Mouse (Mus musculus): Measurements from ENCODE around the gene Agpat3.
"Not testable (repeated sequence)": the region's sequence is repeated elsewhere in the genome, so short reads cannot be mapped to it uniquely, and the experiment has no call there.

The Agpat3 gene

DNA sequence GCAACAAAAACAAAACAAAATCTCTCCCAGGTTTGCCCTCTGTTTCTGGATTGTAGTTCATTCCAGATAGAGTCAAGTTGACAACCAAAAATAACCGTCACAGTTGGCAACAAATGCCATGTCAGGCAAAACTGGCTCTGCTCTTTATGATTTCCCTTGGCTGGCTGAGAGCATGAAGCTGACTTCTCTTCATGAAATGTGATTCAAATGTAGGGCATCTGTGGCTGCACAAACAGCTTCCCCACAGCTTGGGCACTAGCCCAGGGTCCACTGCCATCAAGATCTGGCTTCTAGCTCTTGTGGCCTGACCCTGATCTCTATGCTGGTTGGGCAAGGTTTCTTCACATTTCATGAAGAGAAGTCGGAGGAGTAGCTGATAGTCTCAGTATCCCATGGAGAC is 9.7 kb upstream of the Agpat3 start:
- DNase-seq (ENCODE audit: low spot score) = no peak

DNA sequence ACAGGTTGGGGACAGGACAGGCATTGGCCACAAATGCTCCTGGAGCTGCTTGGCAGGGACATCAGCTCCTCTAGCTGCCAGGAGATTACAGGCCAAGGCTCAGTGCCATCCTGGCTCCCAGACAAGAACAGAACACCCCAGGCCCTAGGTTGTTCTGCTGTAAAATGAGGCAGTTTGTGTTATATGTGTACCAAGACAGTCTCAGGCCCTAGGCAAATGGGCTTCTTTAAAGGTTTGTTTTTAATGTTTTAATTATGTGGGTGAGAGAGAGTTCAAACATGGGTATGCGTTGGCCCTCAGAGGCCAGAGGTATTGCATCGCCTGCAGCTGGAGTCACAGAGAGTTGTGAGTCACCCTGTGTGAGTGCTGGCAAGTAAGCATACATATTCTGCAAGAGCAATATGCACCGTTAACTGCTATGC is 8.0 kb upstream of the Agpat3 start:
- no peak for DNase-seq (ENCODE audit: low spot score)

- DNase-seq (ENCODE audit: low spot score) = not testable (repeated sequence)
These were observed 6.7 kb upstream of the Agpat3 start for GRCm38 (mm10) chr10:78358999-78359398.

GRCm38 (mm10) chr10:78358266-78358665 is 6.0 kb upstream of the Agpat3 start:
- no peak for DNase-seq (ENCODE audit: low spot score)

GRCm38 (mm10) chr10:78357742-78358141 is 5.5 kb upstream of the Agpat3 start:
- no peak for DNase-seq (ENCODE audit: low spot score)

- DNase-seq (ENCODE audit: low spot score) = no peak
These were observed 3.8 kb upstream of the Agpat3 start for GRCm38 (mm10) chr10:78355931-78356593.

GRCm38 (mm10) chr10:78353196-78353595 is 907 bp upstream of the Agpat3 start:
- no peak for DNase-seq (ENCODE audit: low spot score)

DNA sequence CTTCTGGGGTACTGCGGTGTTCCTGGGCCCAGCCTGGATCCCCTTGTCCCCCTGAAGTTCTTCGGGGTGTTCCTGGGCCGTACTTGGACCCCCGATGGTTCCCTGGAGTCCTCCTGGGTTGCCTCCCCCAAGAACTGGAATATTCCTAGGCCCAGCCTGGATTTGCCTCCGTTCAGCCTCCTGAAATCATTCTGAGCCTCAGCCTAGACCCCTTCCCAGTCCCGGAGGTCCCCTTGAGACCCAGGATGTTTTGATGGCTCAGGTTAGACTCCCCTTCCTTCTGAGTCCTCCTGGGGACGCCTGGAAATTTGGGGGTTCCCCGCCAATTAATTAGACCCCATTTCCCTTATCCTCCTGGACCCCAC is 359 bp upstream of the Agpat3 start:
- no peak for DNase-seq (ENCODE audit: low spot score)

DNA sequence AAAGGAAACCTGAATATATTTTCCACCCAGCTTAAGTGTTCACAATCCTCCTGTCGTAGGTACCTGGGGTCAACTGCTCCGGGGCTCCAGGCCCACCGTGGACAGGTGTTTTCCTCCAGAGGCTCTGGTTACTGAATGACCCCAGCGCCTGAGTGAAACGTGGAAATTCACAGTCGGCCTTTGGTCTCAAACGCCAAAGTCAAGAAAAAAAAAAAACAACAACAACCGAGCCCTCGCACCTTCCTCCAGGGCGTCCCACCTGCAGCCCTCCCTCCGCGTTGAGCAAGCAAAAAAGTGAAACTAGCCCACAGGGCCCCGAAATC is 764 bp downstream of the Agpat3 start:
- DNase-seq (ENCODE audit: low spot score) = no peak

DNA sequence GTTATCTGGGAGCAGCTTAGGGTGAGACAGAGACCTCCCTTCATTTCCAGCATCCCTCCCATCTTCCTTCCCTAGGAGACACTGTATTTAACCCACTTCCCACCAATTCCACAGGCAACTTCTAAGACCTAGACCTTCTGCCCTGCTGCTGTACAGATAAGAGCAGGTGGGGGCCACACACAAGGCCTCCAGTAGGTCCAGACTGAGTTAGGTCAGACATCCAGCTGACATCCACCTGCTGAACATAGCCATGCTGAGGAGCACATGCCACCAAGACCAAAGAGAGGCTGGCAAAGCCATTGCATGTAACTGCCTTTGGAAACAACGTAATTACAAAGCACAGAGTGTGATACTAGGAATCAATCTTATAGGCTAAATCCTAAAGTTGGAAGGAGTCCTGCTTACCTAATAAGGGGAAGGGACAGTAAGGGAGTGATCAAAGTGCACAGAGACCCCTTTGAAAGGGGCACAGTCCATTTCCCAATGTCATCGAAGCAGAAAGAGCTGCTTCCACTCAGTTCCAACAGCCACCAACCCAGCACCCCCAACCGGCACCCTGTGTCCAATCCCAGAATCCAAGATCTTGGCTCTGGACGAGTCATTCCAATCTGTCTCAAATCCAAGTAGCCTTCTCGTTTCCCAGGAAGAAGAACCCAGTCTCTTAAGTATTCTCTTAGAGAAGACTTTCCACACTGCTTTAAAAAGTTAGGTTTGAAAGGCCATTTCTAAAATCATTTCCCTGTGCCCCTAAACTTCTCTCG is 1.3 kb downstream of the Agpat3 start:
- DNase-seq (ENCODE audit: low spot score) = no peak

DNA sequence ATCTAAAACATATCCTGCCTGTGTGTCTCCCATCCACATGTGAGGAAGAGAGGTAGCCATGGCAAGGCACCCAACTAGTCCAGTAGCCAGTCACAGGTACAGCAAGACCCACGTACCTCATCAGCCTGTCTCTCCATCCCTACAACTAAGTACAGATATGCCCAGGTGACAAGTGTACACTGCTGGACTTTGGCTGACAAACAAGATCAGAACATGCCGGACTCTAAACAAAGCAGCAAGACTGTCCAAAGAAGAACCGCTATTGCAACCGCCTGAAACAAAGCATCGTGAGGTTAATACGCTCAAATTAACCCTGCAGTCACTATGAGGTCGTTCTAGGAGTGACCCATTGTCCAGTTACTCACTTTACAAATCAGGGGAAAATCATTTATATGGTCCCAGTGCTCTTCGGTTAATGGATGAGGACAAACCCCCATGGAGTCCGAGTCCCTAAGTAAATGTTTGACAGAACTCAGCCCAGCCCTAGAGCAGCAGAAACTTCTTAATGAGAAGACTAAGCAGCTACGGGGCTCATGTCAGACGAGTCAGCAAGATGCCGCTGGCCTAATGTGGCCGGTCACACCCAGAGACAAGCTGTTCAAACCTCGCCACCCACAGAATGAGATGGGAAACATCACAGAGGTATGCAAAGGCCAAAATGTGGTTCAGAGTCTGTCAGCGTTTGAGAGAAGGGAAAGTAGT is 2.7 kb downstream of the Agpat3 start:
- DNase-seq (ENCODE audit: low spot score) = no peak

- no peak for DNase-seq (ENCODE audit: low spot score)
These were observed 4.1 kb downstream of the Agpat3 start for GRCm38 (mm10) chr10:78348211-78348610.

DNA sequence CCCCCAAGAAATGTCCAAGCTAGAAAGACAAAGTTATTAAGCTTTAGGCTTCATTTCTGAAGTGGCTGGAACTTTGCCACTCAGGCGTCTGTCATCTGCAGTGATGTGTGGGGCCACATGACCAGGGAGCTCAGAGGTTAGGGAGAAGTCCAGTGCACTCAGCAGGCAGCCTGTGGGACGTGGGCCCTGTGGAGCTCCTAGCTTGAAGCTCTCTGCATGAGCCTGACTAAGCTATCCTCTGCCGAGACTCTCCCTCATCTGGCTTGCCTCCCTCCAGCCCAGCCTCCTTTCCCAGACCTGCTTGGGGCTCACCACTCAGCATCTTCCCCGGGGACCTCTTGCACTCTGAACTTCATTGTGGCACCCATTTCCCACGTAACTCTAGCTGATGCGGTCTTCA is 4.8 kb downstream of the Agpat3 start:
- DNase-seq (ENCODE audit: low spot score) = no peak

DNA sequence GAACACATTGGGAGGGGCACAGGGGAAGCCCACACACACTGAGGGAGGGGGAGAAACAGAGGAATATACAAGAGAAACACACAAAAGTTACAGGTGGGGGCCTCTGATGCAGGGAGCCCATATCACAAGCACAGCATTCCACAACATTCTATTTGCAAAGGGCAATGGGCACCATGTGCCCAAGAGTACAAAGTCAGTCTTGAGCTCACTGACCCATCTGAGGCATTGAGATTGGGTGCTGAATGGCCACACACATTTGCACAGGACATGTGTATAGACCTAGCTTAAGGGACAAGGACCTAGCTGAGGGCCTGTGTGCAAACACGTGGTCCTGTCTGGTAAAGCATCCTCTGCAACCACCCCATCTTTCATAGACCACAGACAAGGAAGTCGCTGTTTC is 6.8 kb downstream of the Agpat3 start:
- DNase-seq (ENCODE audit: low spot score) = no peak

- no peak for DNase-seq (ENCODE audit: low spot score)
These were observed 10.2 kb downstream of the Agpat3 start for GRCm38 (mm10) chr10:78342091-78342490.

DNA sequence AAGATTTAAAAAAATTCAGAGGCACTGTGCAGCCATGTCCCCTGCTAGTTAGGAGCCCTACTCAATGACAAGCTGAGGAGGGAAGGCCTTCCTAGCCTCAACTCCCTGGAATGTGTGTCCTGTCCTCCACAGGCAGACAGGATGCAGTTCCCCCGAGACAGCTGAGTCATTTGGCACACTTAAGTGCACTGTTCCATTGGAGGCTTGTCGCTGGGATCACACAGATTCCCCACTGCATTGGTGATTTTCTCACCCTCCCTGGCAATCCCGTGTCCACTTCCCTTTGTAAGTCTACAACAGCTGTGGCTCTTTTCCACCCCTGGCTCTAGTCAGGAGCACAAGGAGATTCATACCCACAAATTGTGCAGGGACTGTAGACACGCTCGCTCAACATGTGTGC is 14.1 kb downstream of the Agpat3 start:
- no peak for DNase-seq (ENCODE audit: low spot score)

- DNase-seq (ENCODE audit: low spot score) = no peak
These were observed 17.2 kb downstream of the Agpat3 start for GRCm38 (mm10) chr10:78334923-78335561.

- DNase-seq (ENCODE audit: low spot score) = no peak
These were observed 20.7 kb downstream of the Agpat3 start for GRCm38 (mm10) chr10:78331577-78331976.

DNA sequence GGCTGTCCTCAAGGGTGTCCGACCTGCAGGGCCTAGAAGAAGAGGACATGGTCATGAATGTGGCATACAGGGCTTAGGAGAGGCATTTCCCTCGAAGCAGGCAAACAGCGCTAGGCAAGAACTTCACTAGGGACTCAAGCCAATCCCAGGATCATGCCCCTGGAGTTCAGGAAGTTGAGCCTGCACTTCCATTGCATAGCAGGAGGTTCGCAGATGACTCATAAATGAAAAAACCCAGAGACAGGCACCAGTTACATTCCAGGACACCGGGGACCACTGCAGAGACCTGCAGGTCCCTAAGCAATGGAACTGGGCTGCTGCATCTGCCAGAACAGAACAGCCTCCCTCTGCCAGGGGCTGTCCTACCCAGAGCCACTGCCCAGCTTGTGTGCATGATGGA is 23.0 kb downstream of the Agpat3 start:
- DNase-seq (ENCODE audit: low spot score) = no peak

GRCm38 (mm10) chr10:78328011-78328575 is 24.2 kb downstream of the Agpat3 start:
- DNase-seq (ENCODE audit: low spot score) = no peak

GRCm38 (mm10) chr10:78325916-78326647 is 26.2 kb downstream of the Agpat3 start:
- DNase-seq (ENCODE audit: low spot score) = no peak

Data from ovary, postnatal 36 days (tissue).